Mouse (Mus musculus) heart, postnatal 25 days (tissue): ENCODE measurements around the gene Aif1. TPM values are rescaled to one million over a fixed set of nuclear protein-coding genes. Genes with fewer than 3 reads are reported as not detected.
A peak's percentile ranks its signal among the peaks of the same experiment; 100 is the strongest.

Experiments used
- DNase-seq: peaks from one replicate; pipeline ENCODE4 v3.0.0; 2022; ENCODE audit warnings: low spot score
- intact Hi-C: fragments of 180-260 bp; cut with DNase I; formaldehyde crosslinking; loops from one replicate; pipeline ENCODE4 v1.15.1; 2025
- total RNA-seq, 2 experiments: library from RNA; stranded (reverse); gene quantifications; 2 replicates each; pipeline ENCODE4 v1.2.3; 2021

Gene Aif1
- total RNA-seq, 2 experiments from 2014 or later: 2.3 to 3.5 TPM

DNA sequence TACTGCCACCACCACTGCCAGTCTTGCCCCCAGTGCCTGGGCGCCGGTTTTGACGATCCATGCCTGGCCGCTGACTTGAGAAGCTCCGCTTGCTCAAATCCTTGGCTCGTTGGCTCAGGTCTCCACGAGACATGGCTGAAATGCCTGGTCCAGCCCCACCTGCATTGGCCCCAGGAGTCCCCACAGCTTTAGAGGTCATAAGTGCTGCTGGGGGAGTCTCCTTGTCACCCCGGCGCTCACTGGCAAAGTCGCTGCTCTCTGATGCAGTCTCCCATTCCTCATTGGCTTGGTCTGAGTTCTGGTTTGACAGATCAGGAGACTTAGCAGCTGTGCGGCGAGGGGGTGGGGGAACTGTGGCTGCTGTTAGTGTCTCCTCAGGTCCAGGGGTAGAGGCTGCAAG lies 20.4 kb downstream of the Aif1 start:
- intact Hi-C loops: no loop called here
- DNase-seq: no peak

DNA sequence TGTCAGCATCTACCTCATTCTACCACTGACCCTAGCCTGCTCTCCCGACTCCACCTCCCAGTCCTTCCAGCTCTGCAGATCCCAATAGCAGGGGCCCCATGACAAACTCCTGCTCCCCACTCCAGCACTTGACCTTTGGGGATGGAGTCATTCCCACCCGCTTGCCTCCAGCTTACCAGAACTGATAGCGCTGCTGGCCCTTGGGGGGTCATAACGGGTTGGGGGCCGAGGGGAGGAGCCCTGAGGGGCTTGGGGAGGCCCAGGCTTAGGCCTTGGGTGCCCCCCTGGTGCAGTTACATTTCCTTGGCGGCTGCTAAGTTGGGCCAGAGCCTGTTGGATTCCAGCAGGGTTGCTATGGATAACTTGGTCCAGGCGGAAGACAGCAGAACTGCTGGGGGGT lies 21.3 kb downstream of the Aif1 start:
- DNase-seq: no peak
- intact Hi-C loops: no loop called here

DNA sequence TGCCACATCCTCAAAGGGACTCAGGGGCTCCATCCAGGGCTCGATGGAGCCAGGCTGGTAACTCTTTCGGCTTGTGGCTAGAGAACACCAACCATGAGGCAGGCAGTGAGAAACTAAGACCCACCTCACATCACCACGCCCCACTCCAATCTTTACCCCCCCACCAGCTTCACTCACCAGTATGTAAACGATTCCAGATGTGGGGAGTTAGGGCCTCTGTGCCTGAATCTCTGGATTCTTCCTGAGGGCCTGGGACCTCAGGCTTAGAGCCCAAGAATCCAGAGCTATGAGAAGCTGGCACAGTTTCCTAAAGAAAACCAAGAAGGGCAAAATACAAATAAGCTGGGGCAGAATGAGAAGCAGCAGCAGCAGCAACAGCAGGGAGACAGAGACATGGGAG lies 21.9 kb downstream of the Aif1 start:
- intact Hi-C loops: no loop called here
- DNase-seq: no peak

- no peak for DNase-seq
- intact Hi-C loops: no loop called here
These were observed 22.8 kb downstream of the Aif1 start for GRCm38 (mm10) chr17:35153077-35153476.

GRCm38 (mm10) chr17:35152121-35152520 lies 23.7 kb downstream of the Aif1 start:
- intact Hi-C loops: no loop called here

GRCm38 (mm10) chr17:35147922-35148639 lies 27.8 kb downstream of the Aif1 start:
- intact Hi-C loops: no loop called here
- no peak for DNase-seq

More at GRCm38 (mm10) chr17:35152121-35152520, 23.7 kb downstream of the Aif1 start:
- no peak for DNase-seq

- intact Hi-C loops: no loop called here
These were observed 28.5 kb downstream of the Aif1 start for GRCm38 (mm10) chr17:35147348-35147747.

DNA sequence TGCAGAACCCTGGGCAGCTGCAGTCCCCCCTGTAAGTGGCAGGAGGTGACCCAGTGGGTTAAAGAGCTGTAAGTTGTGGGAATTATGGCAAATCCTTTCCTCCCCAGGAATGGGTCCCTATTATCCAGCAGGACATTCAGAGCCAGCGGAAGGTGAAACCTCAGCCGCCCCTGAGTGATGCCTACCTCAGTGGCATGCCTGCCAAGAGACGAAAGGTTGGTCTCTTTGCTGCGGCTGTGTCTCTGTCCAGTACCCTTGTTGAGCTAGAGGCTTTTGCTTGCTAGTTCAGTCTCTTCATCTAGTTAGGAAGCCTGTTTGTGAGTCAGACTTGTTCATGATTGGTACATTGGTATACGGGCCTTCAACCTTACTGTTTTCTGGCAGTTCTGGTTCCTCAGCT lies 29.7 kb downstream of the Aif1 start:
- intact Hi-C loops: no loop called here
- DNase-seq: no peak

More at GRCm38 (mm10) chr17:35147348-35147747, 28.5 kb downstream of the Aif1 start:
- DNase-seq: no peak

DNA sequence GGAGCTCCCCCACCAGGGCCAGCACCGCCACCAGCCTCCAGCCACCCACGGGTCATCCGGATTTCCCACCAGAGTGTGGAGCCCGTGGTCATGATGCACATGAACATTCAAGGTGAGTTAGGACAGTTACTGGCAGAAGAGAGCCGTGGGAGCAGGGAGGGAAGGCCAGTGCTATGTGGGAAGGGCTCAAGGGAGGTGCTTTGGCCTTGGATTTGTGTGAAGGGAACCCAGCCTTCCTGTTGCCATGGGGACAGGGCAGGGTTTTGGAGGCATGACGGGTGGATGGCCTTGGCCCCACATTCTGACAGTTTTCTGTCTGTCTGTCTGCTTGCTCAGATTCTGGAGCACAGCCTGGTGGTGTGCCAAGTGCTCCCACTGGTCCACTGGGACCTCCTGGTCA lies 33.9 kb downstream of the Aif1 start:
- intact Hi-C loops: no loop called here
- DNase-seq: no peak

DNA sequence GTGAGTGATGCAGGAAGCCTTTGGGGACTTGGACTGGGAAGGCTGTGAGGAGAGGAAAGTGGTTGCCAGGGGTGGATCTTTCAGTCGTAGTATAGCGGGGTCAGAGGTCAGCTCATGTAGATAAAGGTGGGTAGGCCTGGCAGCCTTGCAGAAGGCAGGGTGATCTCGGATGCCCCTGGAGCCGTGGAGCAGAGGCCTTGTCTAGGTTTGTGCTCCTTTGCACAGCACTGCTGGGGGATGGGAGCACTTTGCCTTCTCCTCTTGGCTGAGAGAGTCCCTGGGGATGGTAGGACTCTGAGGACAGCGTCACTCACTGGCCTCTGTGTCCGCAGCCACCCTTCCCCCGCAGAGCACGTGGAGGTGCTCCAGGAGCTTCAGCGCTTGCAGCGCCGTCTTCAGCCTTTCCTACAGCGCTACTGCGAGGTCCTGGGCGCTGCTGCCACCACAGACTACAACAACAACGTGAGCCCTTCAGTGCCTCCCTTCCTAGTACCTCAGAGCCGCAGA lies 35.3 kb downstream of the Aif1 start:
- DNase-seq: no peak
- intact Hi-C loops: no loop called here

DNA sequence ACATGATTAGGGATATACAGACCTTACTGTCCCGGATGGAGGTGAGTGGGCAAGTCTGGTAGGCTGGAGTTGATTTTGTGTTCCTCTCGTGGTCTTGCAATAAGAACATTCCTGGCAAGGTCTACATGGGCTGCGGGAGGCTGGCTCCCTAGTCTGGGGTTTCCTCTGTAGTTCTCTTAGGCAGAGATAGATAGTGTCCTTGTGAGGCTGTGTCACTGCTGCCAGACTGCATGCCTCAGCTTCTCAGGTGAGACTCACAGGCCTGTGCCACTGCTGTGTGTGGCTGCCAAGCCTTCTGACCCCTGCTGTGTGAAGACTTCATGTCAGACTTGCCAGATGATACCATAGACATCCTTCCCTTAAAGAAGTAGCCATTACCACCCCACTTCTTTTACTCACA lies 36.6 kb downstream of the Aif1 start:
- intact Hi-C loops: loop anchor here (2.0 kb wide), 1 partner anchor 24 kb away; no protein-coding TSS in a partner anchor
- no peak for DNase-seq

- no peak for DNase-seq
- intact Hi-C loops: no loop called here
These were observed 40.1 kb downstream of the Aif1 start for GRCm38 (mm10) chr17:35135591-35136320.

- peak; percentile 91 for DNase-seq
- intact Hi-C loops: no loop called here
These were observed 40.9 kb downstream of the Aif1 start, which contains the start of gene Bag6 for GRCm38 (mm10) chr17:35134801-35135590. TSS of gene Bag6 (plus strand) at chr17:35135178.

DNA sequence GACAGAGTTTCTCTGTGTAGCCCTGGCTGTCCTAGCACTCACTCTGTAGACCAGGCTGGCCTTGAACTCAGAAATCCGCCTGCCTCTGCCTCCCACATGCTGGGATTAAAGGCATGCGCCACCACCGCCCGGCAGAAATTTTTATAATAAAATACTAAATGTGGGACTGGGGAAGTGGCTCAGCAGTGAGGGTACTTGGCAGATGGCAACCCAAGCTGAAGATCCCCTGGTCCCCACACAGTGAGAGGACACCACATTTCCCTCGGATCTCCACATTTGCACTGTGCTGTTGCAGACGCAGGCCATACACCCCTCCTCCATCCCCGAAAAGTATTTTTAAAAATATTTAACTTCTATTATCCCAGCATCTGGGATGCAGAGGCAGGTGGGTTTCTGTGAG lies 42.4 kb downstream of the Aif1 start:
- DNase-seq: no peak
- intact Hi-C loops: no loop called here

- no peak for DNase-seq
- intact Hi-C loops: no loop called here
These were observed 43.7 kb downstream of the Aif1 start for GRCm38 (mm10) chr17:35132174-35132560.

DNA sequence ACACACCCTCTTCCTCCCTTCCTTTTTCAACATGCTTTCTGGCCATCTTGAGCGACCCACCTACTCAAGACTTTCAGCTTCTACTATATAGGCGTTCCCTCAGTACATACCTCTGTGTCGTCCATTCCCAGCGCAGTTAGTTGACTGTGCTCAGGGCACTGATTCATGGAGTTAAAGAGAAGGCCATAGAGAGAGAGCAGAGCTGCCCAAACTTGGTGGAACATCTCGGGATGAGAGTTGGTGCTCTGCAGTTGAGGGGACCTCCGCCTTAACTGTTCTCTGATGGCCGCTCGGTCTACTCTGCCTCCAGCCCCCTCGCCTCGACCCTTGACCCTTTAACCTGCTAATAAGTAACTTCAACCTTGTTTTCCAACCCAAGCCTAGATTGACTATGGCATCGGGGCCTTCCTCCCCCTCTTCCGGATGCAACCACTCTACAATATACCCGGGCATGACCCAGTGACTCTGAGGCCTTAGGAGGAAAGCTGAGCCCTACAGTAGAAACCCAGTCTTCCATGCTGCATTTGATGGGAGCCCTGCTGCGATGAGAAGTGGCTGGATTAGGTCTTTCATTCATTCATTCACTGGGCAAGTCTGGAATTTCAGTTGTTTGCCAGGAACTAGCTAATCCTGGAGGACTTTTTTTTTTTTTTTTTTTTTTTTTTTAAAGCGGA lies 44.2 kb downstream of the Aif1 start, which contains the start of gene Apom:
Apom (minus strand) TSS at position 551 of the 674 bp plus-strand sequence.
- intact Hi-C loops: no loop called here

DNA sequence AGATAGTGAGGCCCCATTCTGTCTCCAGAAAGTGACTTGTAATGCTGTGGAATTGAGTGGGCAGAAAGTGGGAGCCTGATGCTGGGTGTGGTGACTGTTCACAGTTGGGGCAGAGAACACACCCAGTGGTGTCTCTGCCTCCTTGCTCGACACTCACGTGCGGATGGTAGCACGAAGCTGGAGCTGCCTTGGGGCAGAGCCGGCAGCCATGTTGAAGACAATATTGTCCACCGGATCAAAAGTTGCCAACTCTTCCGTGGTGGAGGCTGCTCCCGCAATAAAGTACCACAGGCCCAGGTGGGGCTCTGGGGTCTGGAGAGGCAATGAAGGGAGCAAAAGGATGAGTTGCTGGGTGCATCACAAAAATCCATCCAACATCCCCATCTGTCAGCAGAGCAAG lies 44.8 kb downstream of the Aif1 start:
- DNase-seq: no peak
- intact Hi-C loops: no loop called here

More for the DNA sequence above, 44.2 kb downstream of the Aif1 start, which contains the start of gene Apom:
- DNase-seq: no peak

- DNase-seq: no peak
- intact Hi-C loops: no loop called here
These were observed 46.9 kb downstream of the Aif1 start for GRCm38 (mm10) chr17:35128996-35129395.

- no peak for DNase-seq
- intact Hi-C loops: no loop called here
These were observed 48.9 kb downstream of the Aif1 start for GRCm38 (mm10) chr17:35127017-35127416.

DNA sequence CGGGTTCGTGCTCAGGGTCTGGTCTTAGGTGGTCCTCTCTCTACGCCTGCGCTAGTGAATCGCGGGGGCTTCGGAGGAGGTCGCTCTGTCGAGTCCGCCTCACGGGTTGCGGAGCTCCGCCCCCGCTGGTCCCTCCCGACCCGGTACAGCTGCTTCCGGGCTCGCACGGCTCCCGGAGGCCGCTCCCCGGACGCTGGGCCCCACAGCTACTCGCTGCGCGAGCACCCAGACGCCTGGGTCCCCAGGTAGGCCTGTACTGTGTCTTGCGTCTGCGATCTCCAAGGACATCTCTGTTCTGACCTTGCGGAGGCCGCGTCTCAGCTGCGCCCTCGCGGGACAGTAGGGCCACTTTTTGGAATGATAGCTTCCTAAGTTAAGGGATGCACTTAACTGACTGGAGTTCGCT lies 49.7 kb downstream of the Aif1 start, which contains the start of gene D17H6S53E:
D17H6S53E (plus strand) TSS at position 168 of the 406 bp plus-strand sequence.
- DNase-seq: peak; percentile 67
- intact Hi-C loops: no loop called here
